Mouse (Mus musculus) adrenal gland, postnatal 36 days (tissue): ENCODE results near the gene Hist1h4h. TPM values are rescaled to one million over a fixed set of nuclear protein-coding genes. Genes with fewer than 3 reads are reported as not detected.
A peak's percentile ranks its signal among the peaks of the same experiment; 100 is the strongest.
"Not testable (repeated sequence)": the region's sequence is repeated elsewhere in the genome, so short reads cannot be mapped to it uniquely, and the experiment has no call there.

Experiments used
- DNase-seq, 2 experiments: peaks; one replicate each; pipeline ENCODE4 v3.0.0; 2021; ENCODE audit warnings: mixed read lengths in 1 of 2
- total RNA-seq, 2 experiments: library from RNA; stranded (reverse); gene quantifications; 2 replicates each; pipeline ENCODE4 v1.2.3; 2021

The Hist1h4h gene
- total RNA-seq, 2 experiments from 2014 or later, result 443 to 473 TPM

DNA sequence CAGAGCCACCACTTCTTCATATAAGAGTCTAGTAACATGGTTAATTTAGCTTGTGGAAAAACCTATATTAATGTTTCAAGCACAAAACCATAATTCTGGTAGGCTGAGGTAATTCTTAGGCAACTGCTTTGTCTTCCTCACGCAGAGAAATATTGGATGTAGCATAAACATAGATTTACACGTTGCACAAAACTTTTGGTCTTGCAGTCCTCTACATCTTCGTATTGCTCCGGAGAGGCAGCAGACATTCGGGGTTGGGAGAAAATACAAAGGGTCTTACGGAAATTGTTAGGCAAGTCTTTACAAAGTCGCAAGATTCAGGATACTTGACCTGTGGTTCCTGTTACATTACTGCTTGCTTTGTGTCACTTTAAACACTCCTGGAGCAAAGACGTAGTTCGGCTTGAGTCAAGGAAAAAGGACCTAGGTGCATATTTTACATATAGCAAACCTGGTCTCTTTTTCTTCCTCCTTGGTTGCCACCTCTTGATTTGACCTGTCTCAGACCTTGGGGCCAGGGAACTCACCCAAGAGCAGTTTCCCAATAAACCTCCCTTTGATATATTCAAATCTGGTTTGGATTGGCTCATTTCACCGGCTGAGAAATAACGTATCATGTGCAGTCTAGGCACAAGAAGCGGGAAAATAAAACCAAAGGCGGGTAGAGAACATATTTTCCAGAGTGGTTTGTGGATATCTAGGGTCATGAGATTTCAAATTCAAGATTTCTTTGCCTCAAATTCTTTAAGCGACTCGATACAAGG is 3.7 kb downstream of the Hist1h4h start:
- DNase-seq, result peak in 1 of 2 experiments; percentile 16

DNA sequence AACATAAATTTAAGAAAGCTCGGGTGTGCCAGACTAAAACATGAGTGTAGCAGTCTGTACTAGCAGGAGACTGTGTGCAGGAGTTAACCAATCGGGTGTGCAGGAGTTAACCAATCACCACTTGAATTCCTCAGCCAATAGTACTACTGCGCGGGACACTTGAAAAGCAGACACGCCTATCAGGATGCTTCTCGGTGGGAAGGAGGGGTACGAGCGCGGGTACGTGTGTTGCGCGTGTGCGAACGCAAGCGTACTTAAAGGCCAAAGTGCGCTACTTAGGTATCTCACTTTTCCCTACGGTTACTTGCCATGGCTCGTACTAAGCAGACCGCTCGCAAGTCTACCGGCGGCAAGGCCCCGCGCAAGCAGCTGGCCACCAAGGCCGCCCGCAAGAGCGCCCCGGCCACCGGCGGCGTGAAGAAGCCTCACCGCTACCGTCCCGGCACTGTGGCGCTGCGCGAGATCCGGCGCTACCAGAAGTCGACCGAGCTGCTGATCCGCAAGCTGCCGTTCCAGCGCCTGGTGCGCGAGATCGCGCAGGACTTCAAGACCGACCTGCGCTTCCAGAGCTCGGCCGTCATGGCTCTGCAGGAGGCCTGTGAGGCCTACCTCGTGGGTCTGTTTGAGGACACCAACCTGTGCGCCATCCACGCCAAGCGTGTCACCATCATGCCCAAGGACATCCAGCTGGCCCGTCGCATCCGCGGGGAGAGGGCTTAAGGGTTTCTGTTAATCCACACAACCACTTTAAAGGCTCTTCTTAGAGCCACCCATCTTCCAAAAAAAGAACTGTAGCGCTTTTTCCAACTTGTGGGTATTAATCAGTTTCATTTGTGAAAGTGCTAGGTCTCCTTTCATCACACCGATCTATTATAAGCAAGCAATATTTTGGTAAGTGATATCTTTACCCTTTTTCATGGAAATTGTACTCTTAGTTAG is 4.6 kb downstream of the Hist1h4h start, which contains the start of gene Hist1h3g:
Gene Hist1h3g, plus strand, starts transcription at position 286 of the 939 bp plus-strand sequence.
- DNase-seq, result peak; percentile 85 to 88

DNA sequence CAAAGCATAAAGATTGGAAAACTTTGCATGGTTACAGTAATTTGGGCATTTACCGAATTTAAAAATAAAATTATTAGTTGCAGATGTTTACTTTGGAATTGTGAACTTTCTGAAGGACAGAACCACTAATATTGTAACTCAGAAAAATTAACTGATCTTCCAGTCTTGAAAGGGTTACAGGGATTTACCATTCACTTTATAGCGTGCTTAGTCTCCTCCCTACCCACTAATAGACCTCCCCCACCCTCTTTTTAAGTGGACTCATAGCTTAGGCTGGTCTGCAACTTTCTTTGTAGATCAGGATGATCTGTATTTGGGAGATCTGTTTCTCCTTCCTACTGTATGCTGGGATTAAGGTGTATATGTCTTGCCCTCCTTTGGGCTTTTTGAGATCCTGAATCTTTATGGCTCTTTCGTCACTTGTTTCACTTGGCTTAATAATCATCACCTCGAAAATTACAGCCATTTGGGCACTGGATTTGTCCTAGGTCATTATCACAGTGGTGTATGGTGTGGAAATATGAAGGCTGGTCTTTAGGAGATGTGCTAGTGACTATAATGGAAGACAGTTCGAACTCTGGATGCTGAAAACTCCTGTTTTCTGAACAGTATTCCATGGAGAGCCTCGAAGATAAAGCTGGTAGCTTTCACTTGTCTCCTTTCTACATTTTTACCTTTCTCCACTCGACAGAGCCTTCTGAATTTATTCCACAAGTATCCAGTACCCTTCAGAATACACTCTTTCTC is 5.4 kb downstream of the Hist1h4h start:
- DNase-seq, result no peak

DNA sequence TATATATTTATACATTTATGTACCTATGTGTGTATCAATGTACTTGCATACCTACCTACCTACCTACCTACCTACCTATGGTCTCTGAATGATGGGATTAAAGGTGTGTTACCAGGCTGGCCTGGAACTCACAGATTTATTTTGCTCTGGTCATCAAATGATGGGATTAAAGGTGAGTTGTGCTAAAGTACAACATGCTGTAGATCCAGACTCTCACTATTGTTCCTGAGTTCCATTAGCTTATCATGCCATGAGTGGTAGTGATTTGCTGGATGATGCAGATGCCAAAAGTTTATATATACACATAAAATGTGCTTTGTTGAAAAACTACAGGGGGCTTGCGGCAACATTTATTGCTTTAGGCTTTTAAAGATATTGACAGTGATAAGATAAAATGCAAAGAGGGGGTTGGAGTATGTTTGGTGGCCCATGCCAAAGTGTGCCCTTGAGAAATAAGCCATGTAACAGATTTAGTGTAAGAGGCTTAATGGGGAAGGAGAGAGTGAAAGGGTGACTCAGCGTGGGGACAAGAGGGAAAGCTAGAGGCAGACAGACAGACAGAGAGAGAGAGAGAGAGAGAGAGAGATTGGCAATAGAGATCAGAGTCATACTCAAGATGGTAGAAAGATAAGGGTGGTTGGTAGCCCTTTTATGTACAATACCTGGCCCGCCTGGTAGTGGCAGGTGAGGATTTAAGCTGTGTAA is 6.3 kb downstream of the Hist1h4h start:
- DNase-seq, result no peak

DNA sequence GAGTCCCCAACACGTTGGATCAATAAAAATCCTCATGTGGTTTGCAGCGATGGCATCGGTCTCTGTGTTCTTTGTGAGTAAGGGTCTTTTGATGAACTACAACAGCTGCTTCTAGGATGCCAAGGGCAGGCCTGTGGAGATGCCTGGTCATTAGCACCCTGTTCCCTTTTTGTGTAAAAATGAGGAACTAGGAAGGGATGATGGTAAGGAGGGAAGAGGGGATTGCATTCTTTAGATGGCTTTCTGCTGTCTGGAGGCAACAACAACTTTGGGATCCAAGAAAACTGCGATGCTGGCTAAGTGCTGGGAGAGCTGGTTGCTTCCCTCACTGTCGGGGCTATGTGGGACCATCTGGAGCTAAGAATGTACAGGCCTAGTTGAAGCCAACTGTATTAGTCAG is 7.4 kb downstream of the Hist1h4h start:
- no peak for DNase-seq

DNA sequence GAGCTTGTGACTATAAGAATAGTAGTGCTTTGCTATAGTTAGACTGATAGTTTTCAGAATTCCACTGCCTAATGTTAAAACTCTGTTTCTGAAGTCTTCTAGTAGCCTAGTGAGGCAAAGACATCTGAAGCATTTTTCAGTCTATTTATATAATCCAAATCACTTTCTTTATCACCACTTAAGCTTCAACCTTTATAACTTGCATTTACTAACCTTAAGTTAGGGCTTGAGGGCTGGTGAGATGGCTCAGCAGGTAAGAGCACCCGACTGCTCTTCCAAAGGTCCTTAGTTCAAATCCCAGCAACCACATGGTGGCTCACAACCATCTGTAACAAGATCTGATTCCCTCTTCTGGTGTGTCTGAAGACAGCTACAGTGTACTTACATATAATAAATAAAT is 9.0 kb downstream of the Hist1h4h start:
- DNase-seq, result not testable (repeated sequence)

DNA sequence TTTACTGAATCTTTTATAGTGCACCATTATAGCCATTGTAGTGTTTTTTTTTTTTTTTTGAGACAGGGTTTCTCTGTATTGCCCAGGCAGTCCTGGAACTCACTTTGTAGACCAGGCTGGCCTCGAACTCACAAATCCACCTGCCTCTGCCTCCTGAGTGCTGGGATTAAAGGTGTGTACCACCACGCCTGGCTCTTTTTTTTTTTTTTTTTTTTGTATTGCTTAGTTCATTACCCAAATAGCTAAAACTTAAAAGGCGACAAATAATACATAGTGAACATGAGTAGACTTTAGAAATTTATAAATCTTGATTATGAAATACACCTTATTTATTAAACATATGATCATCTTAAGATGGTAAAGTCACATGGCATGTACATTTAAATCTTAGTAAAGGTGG is 10.6 kb downstream of the Hist1h4h start:
- DNase-seq, result no peak

DNA sequence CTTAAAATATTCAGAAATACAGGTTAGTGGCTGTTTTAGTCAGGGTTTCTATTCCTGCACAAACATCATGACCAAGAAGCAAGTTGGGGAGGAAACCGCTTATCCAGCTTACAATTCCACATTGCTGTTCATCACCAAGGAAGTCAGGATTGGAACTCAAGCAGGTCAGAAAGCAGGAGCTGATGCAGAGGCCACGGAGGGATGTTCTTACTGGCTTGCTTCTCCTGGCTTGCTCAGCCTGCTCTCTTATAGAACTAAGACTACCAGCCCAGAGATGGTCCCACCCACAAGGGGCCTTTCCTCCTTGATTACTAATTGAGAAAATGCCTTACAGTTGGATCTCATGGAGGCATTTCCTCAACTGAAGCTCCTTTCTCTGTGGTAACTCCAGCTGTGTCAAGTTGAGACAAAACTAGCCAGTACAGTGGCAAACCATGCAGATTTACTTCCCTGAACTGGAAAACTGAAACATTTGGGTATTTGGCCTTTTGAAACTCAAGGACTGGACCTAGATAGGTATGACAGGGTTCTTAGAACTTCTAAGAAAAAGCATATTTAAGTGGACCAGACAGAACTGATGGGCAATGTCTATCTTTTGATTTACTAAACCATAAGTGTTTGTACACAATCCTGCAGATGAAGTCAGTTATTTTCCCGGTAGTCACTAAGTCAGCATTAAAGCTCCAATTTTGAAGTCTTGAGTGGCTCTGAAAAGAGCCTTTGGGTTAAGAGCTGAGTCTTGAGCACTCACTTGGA is 11.6 kb downstream of the Hist1h4h start:
- not testable (repeated sequence) for DNase-seq

DNA sequence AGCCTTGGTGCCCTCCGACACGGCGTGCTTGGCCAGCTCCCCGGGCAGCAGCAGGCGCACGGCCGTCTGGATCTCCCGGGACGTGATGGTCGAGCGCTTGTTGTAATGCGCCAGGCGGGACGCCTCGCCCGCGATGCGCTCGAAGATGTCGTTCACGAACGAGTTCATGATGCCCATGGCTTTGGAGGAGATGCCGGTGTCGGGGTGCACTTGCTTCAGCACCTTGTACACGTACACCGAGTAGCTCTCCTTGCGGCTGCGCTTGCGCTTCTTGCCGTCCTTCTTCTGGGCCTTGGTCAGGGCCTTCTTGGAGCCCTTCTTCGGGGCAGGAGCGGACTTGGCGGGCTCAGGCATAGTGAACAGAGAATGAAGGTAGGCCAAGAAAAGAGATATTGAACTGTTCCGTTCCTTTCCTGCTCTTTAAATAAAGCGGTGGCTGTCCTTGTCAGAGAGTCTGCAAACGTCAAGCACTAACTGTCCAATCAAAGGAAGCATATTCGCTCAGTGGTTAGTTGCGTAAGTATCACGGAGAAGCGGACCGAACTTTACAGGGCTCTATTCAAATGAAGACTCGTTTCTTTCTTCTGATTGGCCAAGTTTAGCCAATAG is 12.3 kb downstream of the Hist1h4h start, which contains the start of gene Hist1h2bh:
Gene Hist1h2bh, minus strand, starts transcription at position 394 of the 609 bp plus-strand sequence.
- DNase-seq, result peak; percentile 59 to 71

DNA sequence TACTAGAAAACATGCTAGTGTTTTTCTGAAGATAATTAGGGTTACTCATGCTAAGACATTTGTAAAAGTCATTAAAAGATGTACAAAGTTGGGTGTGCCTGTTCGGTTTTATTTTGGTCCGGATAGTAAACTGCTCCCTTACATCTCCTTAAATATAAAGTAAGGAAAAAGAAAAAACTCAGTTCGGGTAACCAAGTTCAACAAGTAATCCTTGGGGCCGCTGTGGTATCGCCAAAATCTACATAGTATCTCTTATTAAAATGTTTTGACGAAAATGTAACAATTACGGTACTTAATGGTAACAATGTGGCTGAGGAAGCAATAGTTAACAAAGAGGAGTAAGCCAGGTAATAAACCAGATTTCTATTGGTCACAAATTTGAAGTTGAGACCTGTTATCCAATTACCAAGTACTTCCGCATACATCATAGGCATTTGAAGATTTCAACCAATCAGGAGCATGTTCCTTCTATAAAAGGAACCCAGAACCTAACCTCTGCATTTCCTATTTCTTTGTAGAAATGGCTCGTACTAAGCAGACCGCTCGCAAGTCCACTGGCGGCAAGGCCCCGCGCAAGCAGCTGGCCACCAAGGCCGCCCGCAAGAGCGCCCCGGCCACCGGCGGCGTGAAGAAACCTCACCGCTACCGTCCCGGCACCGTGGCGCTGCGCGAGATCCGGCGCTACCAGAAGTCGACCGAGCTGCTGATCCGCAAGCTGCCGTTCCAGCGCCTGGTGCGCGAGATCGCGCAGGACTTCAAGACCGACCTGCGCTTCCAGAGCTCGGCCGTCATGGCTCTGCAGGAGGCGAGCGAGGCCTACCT is 13.3 kb downstream of the Hist1h4h start, which contains the start of gene Hist1h3f:
Gene Hist1h3f, plus strand, starts transcription at position 88 of the 822 bp plus-strand sequence.
- peak; percentile 66 to 70 for DNase-seq

DNA sequence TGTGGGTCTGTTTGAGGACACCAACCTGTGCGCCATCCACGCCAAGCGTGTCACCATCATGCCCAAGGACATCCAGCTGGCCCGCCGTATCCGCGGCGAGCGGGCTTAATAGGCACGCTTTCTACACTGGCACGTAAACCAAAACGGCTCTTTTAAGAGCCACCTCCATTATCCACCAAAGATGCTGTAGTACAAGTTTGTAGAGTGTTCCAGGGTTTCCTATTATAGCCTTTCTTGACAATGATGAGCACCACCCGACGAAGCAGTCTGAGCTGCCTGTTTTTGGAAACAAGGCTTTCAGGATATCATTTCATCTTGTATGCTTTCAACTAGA is 13.9 kb downstream of the Hist1h4h start:
- peak in 1 of 2 experiments; percentile 19 for DNase-seq

DNA sequence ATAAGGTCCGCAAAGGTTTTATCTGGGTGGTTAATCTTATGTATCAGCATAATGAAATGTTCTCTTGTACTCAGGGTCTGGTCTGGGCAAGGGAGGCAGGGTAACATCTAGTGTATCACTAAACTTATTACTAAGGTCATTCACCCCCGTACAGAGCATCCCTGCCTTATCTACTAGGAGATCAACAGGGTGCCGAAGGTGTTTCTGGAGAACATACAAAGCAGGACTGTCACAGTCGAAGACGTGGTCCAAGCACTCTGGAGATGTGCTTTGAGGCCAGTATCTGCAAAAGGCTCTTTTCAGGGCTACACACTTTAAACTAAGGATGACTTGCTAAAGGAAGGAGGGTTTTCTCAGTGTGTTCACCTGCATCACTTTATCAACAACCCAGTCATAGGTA is 15.8 kb downstream of the Hist1h4h start:
- no peak for DNase-seq

DNA sequence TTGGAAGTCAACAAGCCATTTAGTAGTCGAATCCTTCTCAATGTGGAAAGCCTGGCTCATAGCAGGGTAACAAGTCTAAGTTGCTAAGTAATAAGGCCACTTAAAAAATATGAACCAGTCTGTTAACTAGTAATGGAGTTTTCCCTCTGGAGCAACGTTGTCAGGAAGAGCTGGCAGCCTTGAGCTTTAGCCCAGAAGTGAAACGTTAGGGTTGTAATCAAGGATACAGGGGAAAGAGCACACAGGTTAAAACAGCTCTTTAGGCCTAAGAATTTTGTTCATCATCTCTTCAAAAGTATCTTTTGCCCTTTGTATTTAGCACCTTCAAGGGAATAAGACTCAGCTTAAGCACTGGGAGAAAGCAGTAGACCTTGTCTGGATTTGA is 19.9 kb downstream of the Hist1h4h start:
- DNase-seq, result no peak

DNA sequence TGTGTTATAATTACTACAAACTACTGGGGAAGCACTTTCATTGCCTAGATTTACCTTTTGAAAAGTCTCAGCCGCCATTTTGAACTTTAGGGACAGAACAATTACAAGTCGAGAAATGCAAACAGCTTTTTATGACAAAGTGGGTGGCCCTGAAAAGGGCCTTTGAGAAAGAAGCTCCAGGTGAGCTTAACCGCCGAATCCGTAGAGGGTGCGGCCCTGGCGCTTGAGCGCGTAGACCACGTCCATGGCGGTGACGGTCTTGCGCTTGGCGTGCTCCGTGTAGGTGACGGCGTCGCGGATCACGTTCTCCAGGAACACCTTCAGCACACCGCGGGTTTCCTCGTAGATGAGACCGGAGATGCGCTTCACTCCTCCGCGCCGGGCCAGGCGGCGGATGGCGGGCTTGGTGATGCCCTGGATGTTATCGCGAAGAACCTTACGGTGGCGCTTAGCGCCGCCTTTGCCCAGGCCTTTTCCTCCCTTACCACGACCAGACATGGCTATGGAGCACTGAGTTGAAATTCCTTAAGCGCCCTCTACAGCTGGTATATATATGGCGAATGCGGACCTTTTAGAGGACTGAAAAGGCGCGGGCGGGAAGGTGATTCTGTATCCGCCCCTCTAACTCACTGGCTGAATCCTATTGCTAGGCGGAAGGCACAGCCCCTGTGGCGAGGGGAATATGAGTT is 20.4 kb downstream of the Hist1h4h start, which contains the start of gene Hist1h4f:
Gene Hist1h4f, minus strand, starts transcription at position 503 of the 689 bp plus-strand sequence.
- peak; percentile 84 to 86 for DNase-seq

DNA sequence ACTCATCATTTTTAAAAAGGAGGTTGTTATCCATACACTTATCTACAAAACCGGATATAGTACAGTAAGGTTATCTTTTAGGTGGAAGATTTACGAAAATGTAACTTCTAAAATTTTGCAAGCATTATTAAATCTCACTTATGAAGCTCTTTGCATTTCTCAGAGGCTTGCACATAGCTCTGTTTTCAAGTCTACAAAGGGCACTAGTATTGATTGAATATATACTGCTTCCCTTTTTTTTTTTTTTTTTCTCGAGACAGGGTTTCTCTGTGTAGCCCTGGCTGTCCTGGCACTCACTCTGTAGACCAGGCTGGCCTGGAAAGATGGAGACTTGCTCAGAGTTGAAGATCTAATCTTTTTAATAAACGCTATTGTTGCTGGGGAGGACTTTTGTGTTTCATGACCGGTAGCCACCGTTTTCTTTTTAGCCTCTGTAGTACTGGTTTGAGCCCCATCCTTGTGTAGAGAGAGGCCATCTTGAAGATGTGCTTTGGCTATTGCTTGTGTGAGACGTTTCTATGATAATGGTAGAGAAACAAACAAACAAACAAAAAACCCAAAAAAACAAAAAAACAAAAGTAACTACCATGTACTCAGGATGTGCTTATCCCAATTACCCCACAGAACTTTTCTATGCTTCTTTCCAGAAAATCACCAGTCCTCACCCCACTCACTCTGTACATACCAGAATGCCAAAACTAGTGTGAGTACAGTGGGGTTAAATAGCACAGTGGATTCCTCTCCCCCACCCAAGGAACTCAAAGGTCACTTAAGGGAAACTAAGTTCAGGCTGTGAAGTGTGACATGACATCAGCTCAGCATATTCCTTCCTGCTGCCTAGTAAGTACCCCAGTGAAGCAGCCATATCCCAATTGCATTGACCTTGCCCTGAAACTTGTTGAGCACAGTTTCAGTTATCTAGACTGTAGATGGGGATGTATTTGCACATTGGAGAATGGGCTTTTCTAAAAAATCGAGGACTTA is 21.4 kb downstream of the Hist1h4h start:
- no peak for DNase-seq

DNA sequence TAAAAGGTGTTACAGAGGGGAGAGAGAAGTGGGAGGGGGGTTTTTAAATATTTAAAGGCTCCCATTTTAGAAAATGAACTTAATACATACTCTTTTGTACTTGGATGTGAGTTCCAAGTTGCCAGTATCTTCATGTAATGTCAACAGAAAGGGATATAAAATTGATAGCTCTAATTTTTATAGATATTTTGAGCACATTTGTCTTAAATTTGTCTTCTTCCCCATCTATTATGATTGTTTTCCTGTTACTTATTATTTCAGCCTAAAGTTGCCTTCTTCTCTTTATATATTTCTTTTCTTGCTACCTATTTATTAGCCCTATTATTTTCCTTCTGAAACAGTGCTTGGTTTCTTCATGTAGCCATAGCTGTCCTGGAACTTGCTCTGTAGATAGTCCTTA is 22.1 kb downstream of the Hist1h4h start, which contains the start of gene Hist1h1d:
Gene Hist1h1d, plus strand, starts transcription at position 301 of the 400 bp plus-strand sequence.
- no peak for DNase-seq

DNA sequence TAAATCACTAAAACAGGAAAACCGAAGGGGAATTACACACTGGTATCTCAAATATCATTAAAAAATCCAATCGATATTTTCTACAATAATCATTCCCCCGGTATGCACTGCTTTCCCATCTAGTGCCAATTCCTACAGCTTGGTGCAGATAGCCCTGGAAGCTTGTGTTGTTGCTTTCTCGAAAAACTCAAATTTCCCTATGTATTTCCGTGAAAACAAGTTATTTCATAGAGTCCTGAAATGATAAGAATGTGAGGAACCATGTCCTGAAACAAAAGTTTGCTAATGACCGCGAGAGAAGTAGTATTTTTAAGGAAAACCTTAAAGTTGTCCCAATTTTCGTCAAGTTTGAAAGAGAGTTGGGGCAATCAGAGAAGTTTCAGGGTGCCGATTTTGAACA is 23.5 kb downstream of the Hist1h4h start:
- DNase-seq, result no peak
